Mouse (Mus musculus): ENCODE measurements around the gene Stk39.

Gene Stk39

GRCm38 (mm10) chr2:68381881-68382280, 90.2 kb downstream of the Stk39 start:
- no peak for DNase-seq (ENCODE audit: low spot score)

- DNase-seq (ENCODE audit: low spot score) = no peak
These were observed 90.9 kb downstream of the Stk39 start for GRCm38 (mm10) chr2:68381205-68381604.

GRCm38 (mm10) chr2:68379631-68380030, 92.4 kb downstream of the Stk39 start:
- DNase-seq (ENCODE audit: low spot score) = no peak

- DNase-seq (ENCODE audit: low spot score) = no peak
These were observed 93.7 kb downstream of the Stk39 start for GRCm38 (mm10) chr2:68378319-68378718.

GRCm38 (mm10) chr2:68377251-68377681, 94.8 kb downstream of the Stk39 start:
- DNase-seq (ENCODE audit: low spot score) = no peak

GRCm38 (mm10) chr2:68376660-68377059, 95.4 kb downstream of the Stk39 start:
- DNase-seq (ENCODE audit: low spot score) = no peak

GRCm38 (mm10) chr2:68374202-68374601, 97.9 kb downstream of the Stk39 start:
- no peak for DNase-seq (ENCODE audit: low spot score)

GRCm38 (mm10) chr2:68371912-68372311, 100.2 kb downstream of the Stk39 start:
- no peak for DNase-seq (ENCODE audit: low spot score)

- no peak for DNase-seq (ENCODE audit: low spot score)
These were observed 101.7 kb downstream of the Stk39 start for GRCm38 (mm10) chr2:68370326-68370725.

- DNase-seq (ENCODE audit: low spot score) = no peak
These were observed 103.0 kb downstream of the Stk39 start for GRCm38 (mm10) chr2:68369080-68369479.

GRCm38 (mm10) chr2:68367944-68368343, 104.1 kb downstream of the Stk39 start:
- DNase-seq (ENCODE audit: low spot score) = peak; percentile 20

- no peak for DNase-seq (ENCODE audit: low spot score)
These were observed 105.2 kb downstream of the Stk39 start for GRCm38 (mm10) chr2:68366897-68367193.

- no peak for DNase-seq (ENCODE audit: low spot score)
These were observed 105.8 kb downstream of the Stk39 start for GRCm38 (mm10) chr2:68366091-68366896.

GRCm38 (mm10) chr2:68365504-68365903, 106.6 kb downstream of the Stk39 start:
- no peak for DNase-seq (ENCODE audit: low spot score)

- DNase-seq (ENCODE audit: low spot score) = peak; percentile 39
These were observed 107.7 kb downstream of the Stk39 start for GRCm38 (mm10) chr2:68364181-68364900.

GRCm38 (mm10) chr2:68363159-68363558, 108.9 kb downstream of the Stk39 start:
- no peak for DNase-seq (ENCODE audit: low spot score)

GRCm38 (mm10) chr2:68361701-68362100, 110.4 kb downstream of the Stk39 start:
- no peak for DNase-seq (ENCODE audit: low spot score)

GRCm38 (mm10) chr2:68350621-68351020, 121.4 kb downstream of the Stk39 start:
- DNase-seq (ENCODE audit: low spot score) = peak; percentile 70

GRCm38 (mm10) chr2:68349593-68350383, 122.3 kb downstream of the Stk39 start:
- DNase-seq (ENCODE audit: low spot score) = peak; percentile 83

- peak; percentile 17 for DNase-seq (ENCODE audit: low spot score)
These were observed 123.1 kb downstream of the Stk39 start for GRCm38 (mm10) chr2:68348966-68349365.

GRCm38 (mm10) chr2:68346606-68347237, 125.3 kb downstream of the Stk39 start:
- DNase-seq (ENCODE audit: low spot score) = no peak

GRCm38 (mm10) chr2:68345269-68345668, 126.8 kb downstream of the Stk39 start:
- DNase-seq (ENCODE audit: low spot score) = no peak
